Mouse (Mus musculus) layer of hippocampus, postnatal 36 days (tissue): ENCODE measurements around the gene Tpd52l1. TPM values are rescaled to one million over a fixed set of nuclear protein-coding genes. Genes with fewer than 3 reads are reported as not detected.

ENCODE experiments used
- DNase-seq, 2 experiments: peaks; one replicate each; pipeline ENCODE4 v3.0.0; 2022
- total RNA-seq, 2 experiments: library from RNA; stranded (reverse); gene quantifications; 2 replicates each; pipeline ENCODE4 v1.2.3; 2021

The Tpd52l1 gene
- total RNA-seq, 2 experiments from 2014 or later, result 25.1 to 26.4 TPM

DNA sequence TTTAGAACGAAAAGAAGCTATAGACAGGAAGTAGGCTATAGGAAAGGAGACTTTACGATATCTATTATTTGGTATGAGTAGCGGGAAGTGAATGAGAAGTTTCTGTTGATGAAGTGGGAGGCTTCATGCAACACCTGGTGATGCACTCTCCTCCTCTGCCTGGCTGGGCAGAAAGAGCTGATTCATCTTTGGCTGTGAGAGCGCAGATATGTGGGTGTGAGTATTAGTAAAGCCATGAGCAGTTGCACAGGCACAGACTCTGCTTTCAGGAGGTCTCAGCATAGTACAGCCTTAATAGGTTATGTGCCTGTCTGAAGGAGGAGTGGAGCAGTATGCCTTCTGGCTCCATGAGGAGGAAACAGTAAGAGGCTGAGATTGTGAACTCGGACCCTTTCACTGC lies 109.3 kb downstream of the Tpd52l1 start:
- no peak for DNase-seq

DNA sequence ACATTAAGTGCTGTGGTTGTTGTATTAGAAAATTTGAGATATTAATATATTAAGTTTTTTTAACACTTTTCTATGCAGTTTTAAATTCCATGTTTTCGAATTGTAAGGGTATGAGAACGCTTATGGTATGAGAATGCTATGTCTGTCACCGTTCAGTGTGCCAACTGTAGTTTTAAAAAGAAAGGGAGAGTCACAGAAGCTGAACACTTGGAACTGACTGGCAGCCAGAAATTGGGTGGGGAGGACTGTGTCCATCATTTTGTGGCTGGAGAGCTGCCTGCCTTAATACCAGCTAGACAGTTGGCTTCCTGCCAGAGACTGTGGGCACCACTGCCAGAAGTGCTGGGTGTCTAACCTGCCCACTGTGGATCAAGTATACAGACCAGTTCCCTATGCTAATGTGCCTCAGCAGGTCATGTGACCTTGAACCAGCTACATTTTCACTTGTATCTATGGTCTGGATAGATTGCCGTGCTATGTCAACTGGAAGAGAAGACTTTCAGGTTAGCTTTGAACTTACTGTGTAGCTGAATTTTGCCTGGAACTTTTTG lies 114.5 kb downstream of the Tpd52l1 start:
- peak in 1 of 2 experiments; percentile 3 for DNase-seq

DNA sequence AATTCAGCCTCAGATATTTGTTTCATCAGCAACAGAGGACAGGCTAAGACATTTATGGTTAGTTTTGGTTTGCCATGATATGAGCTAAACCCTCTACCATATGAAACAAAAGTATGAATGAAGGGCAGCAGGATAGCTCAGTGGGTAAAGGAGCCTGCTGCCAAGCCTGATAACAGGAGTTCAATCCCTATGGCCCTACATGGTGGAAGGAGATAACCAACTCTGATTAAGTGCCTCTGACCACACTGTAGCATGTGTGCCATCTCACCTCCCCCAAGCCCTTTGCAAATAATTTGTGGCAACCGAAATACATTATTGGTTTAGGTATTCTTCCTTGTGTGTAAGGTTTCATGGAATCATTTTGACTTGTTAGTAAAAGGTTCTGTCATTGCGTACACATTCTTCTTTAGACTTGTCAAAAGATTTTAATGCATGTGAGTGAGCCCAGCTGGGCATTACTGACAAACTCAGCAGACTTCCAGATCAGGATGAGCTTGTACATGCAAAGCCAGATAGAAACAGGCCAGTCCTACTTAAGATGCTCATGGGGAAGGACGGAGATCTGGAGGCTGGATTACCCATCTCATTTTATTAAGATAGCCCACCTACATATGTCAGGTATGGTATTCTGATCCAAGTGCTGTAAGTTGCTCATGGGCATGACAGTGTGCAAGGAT lies 115.3 kb downstream of the Tpd52l1 start:
- no peak for DNase-seq

DNA sequence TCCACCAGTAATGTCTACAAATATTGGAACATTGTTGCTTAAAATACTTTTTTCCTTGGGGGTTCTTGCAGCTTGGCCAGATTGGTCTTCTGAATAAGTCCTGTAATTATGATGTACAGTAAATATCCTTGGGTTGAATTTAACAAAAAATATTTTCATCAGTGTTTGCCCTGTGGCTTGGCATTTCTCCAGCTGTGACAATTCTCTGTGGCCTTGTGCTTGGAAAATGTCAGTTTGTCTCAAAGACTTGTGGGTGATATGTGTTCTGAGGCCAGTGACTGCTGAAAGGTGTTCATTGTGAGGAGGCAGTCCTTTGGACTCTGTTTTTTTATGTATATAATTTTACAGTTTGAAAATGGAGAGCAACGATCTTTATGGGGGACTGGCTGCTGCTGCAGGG lies 116.3 kb downstream of the Tpd52l1 start:
- DNase-seq, result no peak

DNA sequence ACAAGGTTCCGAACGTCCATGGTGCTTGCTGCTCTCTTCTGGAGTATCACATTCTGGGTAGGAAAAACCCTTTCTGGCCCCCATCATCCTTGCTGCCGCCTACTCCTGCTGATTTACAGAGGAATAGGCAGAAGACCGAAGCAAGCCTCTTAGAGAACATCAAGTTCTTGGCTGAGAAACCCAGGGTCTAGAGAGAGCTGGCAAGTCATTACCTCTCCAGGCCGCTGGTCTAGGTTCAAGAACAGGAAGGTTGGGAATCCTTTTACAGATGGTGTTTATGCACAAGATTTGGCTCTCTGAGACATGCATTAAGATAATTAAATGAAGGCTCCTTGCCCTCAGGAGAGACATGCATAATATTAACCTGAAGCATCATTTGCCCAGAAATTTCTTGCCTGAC lies 127.3 kb downstream of the Tpd52l1 start:
- DNase-seq, result peak in 1 of 2 experiments; percentile 4

DNA sequence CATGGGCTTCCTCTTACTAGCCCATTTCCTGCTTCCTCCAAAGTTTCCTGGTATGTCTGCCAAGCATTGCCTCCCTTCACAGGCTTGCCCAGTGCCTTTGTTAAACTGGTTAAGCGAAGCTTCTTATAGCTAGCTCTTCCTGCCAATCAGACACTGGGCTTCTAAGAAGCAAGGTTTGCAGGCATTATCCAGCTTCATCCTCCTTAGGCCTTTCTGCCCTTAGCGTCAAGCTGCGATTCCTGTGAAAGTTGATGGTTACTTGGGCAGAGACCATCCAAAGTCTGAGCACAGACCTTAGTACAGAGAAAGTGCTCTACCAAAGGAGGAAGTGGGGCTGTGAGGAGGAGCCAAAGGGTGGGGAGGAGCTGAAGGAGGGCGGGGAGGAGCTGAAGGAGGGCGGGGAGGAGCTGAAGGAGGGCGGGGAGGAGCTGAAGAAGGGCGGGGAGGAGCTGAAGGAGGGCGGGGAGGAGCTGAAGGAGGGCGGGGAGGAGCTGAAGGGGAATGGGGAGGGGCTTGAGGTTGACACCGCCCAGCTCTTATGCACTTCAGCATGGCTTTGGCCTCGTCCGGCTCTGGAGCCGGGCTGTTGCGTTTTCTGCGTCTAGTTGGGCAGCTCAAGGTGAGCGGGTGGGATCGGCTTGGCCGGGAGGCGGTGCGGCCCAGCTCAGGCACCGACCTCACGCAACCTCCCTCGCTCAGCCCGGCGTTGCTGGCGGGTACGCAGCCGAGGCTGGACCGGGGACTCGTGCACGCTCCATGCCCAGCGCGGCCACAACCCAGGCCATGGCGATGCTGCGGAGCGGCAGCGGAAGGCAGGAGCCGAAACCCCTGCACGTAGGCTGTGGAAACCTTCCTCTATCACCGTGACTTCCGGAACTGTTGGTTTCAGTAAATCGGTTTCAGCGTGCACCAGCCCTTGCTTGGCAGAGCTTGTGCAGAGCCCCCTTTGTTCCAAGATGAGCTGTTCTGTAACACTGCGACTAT lies 132.6 kb downstream of the Tpd52l1 start, which contains the start of gene Hddc2:
Gene Hddc2 (plus strand): TSS at position 519 of the 984 bp plus-strand sequence.
- DNase-seq, result peak; percentile 50 to 51

DNA sequence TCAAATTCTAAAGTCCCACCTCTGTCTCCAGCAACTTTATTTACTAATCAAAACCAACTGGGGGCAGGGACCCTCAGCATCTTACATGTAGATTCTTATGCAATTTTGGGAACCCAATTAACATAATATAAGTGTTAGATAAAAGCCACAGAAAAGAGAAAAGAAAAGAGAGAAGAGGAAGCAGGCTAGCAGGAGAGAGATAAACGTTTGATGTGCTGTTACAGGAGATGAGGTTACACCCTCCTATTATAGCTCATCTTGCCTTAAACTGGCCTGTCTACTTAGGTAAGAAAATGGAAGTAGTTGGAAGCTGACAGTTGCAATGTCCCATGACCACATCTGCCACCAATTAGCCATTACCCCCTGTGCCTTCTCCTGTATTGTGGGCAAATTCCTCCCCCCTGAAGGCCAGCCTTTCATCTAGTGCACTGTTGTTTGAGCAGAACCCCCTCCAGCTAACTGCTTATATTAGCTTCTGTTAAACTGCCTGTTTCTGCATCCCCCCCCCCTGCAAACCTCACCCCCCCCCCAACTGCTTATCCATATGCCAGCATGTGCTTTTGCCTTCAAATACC lies 138.6 kb downstream of the Tpd52l1 start:
- no peak for DNase-seq

DNA sequence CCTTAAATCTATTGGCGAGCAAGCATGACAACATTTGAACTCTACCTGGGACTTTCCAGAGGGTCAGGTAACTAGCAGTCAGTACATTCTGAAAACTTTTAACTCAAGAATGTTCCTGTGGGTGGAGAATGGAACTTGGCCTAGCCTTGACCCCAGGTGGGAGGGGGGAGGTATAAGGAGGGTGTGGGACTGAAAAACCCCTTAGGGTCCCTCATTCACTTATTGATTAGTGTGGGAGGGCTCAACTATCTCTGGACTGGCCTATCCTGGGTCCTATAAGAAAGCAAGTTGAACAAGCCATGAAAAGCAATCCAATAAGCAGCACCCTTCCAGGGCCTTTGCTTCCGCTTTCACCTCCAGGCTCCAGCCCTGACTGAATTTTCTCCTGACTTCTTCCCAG lies 142.3 kb downstream of the Tpd52l1 start:
- no peak for DNase-seq

DNA sequence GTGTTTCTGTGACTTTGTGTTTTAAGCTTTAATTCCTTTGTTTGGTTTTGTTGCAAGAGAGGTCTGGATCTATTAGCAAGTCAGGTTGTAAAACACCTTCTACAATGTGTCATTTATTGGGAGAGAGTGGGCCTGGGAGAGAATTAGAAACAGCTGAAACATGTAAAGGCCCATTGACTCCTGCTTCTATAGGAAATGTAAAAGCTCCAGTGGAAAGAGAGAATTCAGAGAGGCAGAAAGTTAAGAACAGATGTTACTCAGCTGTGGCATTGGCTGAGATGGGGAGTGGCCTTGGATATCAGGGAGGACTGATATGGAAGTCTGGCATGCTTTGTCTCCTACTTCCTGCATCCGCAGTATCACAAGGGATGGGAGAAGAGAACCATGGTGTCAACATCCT lies 145.5 kb downstream of the Tpd52l1 start:
- DNase-seq, result no peak

DNA sequence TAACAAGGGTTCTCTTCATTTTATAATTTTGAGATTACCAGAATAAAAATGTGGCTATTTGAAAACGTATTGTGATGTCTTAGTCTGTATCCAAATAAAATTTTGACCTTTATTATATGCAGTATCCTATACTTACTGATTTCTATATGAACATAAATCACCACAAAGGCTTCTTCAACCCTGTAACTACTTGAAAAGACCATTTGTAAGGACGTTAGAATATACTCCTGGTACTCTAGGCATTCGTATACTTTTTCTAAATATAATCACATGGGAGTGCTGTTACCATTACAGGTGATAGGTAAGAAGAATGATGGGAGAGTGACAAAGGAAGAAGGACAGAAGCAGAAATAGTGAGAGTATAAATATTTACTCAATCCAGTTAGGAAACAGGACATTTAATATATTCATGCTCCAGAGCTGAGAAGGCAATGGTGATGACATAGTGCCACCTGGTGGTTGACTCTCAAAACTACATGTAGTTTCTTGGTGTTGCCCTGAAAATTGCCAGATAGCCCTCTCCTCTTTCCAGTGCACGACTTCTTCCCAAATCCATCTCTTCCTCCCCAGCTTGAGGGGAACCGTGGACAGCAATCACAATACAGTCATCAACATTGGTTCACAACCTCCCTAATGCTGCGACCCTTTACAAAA lies 146.7 kb downstream of the Tpd52l1 start:
- peak; percentile 19 to 55 for DNase-seq

DNA sequence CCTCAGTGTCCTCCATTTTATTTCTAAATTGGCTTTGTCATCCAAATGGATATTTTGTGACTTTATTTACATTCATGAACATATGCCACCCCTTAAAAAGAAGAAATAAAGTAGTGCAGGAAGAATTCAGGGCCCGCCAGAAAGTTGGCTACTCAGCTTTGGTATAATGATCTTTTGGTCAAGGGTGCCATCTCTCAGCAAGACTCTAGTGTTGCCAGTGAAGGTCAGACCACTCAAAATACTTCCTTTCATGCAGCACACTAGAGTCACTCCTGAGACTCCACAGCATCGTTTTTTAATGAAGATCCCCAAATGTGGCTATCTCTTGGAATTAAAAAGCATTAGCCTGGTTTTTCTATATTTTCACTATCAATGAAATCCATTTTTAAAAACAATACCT lies 147.5 kb downstream of the Tpd52l1 start:
- DNase-seq, result no peak

DNA sequence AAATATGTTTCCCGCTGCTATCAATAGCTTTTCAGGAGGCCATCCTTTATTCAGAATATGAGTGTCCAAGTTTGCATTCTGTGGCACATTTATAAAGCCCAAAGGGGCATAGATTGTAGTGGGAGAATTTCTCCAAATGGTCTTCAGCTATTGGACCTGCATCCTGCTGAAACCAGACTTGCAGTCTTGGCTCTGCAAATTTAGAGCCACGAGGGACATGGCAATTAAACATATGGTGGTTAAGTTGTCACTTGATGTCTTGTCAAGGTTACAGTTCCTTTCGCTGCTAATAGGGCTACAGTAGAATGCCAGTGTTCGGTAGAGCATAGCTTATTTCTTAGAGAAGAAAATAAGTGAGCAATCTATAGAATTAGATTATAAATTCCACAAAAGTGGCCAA lies 148.7 kb downstream of the Tpd52l1 start:
- DNase-seq, result no peak

DNA sequence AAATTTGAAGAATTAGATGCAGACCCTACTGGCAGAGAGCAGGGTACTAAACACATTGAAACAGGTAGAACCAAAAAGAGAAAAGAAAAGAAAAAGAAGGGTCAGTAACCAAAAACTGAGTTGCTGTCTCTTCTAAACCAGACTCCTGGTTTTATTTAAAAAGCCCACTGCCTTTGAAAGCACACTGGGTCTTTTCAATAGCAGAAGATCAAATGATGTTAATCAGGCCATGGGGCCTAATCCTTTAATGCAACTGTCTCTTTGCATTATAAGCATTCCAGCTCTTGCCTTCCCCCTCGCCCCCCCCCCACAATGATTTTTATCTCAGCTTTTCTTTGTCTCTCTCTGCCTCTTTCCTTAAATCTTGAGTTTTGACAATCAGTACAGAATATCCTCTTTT lies 149.3 kb downstream of the Tpd52l1 start:
- no peak for DNase-seq

DNA sequence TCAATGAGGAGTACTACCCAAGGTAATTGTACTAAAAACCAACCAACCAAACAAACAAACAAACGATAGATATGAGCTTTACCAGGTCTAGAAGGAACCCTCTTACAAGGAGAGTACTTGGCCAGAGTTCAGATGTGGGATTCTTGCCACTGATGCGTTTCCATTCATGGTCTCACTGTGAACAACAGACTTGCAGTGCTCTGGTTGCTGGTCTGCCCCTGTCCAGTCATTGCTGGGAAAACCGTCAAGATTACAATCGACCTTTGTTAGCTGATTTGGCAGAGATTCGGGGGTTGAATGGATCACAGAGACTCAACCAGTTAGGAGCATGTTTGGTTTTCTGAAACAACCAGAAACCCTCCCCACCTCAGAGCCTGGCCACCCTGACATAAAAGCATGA lies 150.1 kb downstream of the Tpd52l1 start:
- no peak for DNase-seq

DNA sequence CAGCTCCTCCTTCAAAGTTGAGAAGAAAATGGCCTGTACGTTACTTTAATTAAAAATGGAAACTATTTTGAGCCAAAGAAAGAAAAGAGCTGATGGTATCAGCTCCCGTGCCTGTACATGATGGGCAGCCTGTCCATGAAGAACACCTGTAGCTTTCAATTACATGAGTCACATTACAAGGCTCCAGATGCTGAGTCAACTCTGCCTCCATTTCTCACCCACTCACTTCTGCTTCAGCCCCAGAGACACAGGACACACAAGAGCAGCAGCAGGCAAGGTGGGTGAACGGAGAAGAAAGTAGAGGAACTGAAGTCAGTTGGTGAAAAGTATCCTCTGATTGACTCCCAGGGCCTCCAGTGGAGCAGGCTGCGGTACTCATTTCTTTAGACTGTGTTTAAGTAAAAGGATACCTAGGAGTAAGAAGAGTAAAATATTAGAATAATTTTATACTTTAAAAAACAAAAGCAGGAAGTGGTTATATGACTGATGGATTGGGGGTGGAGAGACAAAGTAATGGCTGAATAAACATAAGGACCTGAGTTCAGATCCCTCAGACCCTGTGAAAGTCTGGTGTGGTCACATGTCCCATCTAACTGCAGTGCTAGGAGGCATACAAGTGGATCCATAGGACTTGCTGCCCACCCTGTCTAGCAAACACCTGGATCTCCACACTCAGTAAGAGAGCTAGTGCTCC lies 156.9 kb downstream of the Tpd52l1 start:
- DNase-seq, result no peak

DNA sequence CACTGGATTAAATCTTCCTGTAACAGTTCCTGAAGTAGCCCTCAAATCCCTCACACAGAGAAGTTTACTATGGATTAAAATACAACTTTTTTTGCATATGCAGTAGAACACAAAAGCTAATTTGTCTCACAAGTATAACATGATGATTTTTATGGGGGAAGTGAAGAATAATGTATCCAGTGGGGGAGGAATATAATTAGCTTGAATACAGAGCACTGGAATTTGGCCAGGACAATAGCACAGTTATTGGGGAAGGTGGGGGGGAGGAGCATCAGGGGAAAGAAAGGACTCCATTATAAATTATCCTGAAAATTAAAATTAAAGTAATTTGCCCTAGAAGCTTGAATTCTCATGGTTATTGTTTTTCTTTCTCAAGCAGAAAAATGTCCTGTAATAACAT lies 158.0 kb downstream of the Tpd52l1 start:
- no peak for DNase-seq

Other genes with a start within 250 kb of the Tpd52l1 start
- 10 to 100 TPM; 19.0 to 19.4 TPM for gene Hddc2, start 132.6 kb downstream of the Tpd52l1 start, total RNA-seq
- gene Rnf217, start 163.2 kb upstream of the Tpd52l1 start, total RNA-seq, result 1 to 10 TPM; 6.6 to 7.1 TPM